Mouse (Mus musculus) urinary bladder, postnatal 25 days (tissue): ENCODE results near the gene Osbp2.

Source experiments
- DNase-seq: peaks from one replicate; pipeline ENCODE4 v3.0.0; 2022; ENCODE audit warnings: low spot score

Gene Osbp2

GRCm38 (mm10) chr11:3823378-3823777, 40.3 kb downstream of the Osbp2 start:
- DNase-seq: no peak

GRCm38 (mm10) chr11:3817986-3818758, 45.5 kb downstream of the Osbp2 start:
- no peak for DNase-seq

DNA sequence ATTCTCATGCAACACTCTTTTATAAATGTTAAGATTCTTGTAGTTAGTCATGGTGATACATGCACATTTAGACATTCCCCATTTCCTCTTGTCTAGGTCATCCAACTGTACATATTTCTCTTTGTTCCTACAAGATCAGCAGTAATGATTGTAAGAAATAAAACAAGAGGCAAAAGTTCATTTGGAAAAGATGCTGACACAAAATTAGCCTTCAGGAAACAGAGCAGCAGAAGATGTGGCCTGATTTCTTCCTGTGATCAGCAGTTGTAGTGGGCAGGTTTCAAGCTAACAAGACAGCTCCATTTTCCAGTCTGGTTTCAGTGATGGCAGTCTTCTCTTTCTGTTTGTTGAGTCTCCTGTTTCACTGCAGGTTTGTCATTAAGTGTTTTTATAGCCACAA, 47.8 kb downstream of the Osbp2 start:
- DNase-seq: no peak

- no peak for DNase-seq
These were observed 50.4 kb downstream of the Osbp2 start for GRCm38 (mm10) chr11:3813340-3813739.

DNA sequence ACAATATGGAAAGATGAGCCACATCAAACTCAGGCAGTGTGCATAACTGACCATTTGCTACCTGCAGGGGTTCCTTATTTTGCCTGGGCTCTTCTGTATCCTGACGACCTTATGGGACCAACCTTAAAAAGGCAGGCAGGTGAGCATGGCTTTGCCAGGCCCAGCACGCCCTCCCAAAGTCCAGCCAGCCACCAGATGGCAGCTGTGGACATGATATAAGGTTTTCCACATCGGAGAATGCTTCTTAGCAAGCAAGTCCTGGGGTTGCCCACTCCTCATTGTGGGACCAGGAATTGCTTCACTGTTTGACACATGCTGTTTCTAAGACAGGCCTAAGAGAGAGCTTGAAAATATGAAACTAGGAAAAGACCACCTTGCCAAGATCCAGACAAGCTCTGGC, 55.5 kb downstream of the Osbp2 start:
- no peak for DNase-seq

GRCm38 (mm10) chr11:3805362-3805761, 58.3 kb downstream of the Osbp2 start:
- DNase-seq: no peak

- DNase-seq: no peak
These were observed 59.1 kb downstream of the Osbp2 start for GRCm38 (mm10) chr11:3804639-3805038.

DNA sequence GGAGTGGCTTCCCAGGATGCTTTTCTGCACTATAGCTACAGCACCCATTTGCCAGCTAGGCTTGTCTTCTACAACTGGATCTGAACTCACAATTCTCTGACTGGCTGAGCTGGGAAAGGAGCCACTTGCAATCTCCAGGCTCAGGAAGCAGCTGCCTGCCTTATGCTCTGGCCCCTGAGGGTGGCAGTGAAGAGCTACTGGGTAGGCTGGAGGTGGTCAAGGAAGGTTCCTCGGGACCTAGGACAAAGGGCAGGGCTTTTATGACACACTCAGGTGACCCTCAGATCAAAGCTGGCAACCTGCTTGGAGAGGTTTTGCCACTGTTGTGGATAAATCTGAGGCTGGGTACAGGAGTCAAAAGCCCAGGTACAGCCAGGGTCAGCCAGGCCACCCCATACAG, 61.6 kb downstream of the Osbp2 start:
- no peak for DNase-seq

- no peak for DNase-seq
These were observed 66.0 kb downstream of the Osbp2 start for GRCm38 (mm10) chr11:3797631-3798215.

GRCm38 (mm10) chr11:3790736-3791135, 73.0 kb downstream of the Osbp2 start:
- no peak for DNase-seq

DNA sequence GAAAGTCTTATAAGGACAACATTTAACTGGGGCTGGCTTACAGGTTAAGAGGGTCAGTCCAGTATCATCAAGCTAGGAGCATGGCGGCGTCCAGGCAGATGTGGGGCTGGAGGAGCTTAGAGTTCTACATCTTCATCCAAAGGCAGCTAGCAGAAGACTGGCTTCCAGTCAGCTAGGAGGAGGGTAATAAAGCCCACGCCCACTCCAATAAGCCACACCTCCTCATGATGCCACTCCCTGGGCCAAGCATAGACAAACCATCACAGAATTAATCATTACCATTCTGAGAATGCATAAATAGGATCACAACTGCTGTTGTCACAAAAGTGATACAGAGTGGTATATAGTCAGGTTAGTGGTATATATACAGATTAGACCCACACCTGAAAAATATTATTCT, 73.8 kb downstream of the Osbp2 start:
- DNase-seq: no peak

DNA sequence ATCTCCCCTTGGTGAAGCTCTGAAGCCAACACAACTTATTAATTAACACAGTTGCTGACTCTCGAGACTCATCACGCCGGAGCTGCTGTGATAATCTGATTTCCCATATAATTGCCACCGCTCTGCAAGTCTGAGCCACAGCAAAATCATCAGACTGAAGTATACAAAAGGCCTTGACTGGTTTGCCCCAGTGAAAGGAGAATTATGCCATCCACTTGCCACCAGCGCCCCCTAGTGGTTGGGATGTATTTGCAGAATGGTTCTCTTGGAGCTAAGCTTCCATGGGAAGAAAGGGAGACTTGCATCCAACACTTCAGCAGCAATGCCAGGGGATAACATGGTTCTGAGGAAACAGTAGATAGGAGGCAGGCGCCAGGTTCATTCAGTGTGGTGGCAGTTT, 77.1 kb downstream of the Osbp2 start:
- DNase-seq: peak; percentile 86

- DNase-seq: no peak
These were observed 88.4 kb downstream of the Osbp2 start for GRCm38 (mm10) chr11:3775263-3775644.

DNA sequence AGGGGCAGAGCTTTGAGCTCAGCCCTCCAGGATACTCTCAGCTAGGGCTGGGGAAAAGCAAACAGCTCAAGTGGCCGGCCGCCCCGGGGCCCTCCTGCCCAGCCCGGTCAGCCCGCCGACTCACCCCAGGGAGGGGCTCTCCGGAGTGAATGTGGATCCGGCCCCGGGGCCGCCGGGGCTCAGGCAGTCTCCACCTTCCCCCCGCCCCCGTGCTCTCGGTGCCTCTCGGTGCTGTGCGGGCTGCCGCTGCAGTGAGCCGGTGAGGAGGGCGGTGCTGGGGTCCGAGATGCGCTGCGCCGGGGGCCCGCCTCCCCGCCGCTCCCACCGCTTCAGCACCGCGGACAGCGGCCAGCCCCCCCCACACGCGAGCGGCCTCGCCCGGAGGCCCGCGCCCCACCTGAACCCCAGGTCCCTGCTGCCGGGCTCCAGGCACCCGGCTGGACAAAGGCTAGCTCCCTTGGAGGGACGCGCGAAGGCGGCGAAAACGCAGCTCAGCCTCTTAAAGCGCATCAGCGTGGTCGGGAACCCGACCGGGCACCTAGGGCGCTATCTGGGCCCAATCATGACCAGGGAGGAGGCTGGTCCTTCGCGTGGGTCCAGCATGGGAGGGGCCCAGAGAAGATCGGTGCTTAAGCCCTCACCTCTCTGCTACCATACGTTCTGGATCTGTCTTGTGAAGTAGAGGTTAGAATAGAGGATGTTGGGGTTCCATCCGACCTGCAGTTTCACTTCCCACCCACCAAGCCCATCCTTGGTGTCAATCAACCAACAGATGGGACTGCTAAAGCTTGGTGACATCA, 89.0 kb downstream of the Osbp2 start:
- peak; percentile 19 for DNase-seq

- no peak for DNase-seq
These were observed 89.8 kb downstream of the Osbp2 start for GRCm38 (mm10) chr11:3773782-3774462.

DNA sequence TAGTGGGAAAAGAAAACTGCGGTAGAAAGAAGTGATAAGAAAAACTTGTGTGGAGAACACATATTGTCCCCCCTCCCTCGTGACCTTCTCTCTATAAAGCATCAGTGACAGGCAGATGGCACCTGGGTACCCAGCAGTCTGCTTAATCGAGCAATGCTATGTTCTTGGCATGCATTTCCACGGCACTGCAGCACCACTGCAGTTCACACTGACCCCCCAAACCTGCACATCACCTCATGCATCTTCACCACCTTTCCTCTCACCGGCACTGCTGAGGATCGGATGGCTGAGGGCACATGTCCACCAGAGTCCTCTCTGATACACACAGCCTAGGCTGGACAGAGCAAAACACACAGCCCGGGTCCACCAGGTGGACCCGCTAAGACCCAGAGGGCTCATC, 90.6 kb downstream of the Osbp2 start:
- no peak for DNase-seq

- DNase-seq: no peak
These were observed 92.4 kb downstream of the Osbp2 start for GRCm38 (mm10) chr11:3771348-3771747.

DNA sequence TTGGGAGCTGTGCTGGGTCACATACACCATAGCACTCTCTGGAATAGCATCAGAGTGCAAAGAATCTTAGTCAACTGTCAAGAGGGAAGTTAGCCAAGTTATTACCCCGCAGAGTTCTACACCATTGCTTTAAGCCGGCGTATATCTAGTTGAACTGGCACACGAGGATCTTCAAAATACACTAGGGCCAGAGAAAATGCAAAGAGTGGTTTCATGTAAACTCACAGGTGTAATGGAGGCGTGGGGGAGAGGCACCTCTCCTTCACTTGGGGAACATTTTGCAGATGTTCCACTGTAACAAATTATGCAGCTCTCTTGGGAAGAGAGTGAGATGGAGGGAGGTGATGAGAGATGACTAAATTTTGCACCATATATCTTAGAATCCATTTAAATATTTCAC, 95.9 kb downstream of the Osbp2 start:
- DNase-seq: no peak

DNA sequence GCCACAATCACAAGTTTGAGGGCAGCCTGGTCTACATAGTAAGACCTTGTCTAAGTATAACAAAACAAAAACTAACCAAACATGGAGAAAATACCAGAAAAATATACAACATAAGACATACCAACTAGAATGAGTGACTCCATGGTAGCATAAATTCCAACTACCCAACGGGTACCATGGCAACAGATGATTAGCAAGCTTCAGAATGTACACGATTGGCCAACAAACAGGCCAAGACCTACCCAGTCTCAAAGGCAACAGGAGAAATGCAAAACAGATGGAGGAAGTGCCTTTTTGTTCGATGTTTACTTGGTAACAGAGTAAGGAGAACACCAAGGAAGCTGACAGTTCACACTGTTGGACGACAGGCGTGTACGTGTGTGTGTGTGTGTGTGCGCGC, 96.7 kb downstream of the Osbp2 start:
- no peak for DNase-seq

GRCm38 (mm10) chr11:3764352-3764751, 99.4 kb downstream of the Osbp2 start:
- DNase-seq: no peak

GRCm38 (mm10) chr11:3761775-3762501, 101.8 kb downstream of the Osbp2 start:
- DNase-seq: peak; percentile 8

DNA sequence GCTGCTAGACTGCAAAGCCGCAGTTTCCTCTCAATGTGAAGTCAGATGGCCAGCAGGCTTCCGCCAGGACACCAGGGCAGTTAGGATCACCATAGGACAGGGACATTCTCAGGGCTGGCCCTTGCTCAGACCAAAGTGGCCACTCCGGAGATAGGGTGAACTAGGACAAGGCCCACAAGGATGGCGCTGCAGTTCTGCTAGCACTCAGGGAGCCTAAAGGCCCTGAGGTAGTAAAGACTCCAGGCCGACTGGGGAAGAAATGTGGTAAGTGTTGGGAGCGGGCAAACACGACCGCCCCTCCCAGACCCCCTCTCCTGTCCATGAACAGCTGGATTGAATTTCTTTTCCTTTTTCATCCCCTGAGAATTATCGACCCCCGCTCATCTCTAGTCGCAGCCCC, 102.4 kb downstream of the Osbp2 start:
- no peak for DNase-seq
